Mouse (Mus musculus) T-helper 1 cell (primary cell): ENCODE measurements at regions not wholly inside any gene's neighbourhood (a gene's known extent, or its start where the extent isn't known, plus 50 kb on each side); places are given as distances from the start of the nearest gene placed in this dataset.

Experiments used
- in situ Hi-C: fragments of 300-600 bp; cut with MboI, MseI; formaldehyde crosslinking; loops from one replicate; pipeline ENCODE4 v1.15.1; 2025; ENCODE audit warnings: high pct_unique_total_duplicates

DNA sequence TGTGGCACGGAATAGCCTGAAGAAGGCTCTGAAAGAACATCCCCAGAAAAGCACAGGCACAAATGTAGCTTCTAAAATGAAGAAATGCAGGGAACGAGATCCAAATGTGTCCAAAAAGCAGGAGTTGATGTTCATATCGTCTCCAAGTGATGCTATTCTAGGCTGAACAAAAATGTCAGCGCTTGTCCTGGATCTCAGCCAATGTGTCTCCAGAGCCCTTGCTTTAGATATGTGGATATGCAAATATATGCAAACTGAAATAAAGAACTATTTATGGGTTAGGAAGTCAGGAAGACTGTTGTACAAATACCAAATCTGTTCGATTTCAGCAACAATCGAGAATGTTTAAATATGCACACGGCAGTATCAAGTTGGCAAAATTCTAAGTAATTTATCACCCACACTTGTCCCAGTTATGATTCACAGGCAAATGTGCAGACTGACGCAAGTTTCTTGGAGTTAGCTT lies 320.4 kb downstream of the Synb start:
- in situ Hi-C loops = no loop called here

DNA sequence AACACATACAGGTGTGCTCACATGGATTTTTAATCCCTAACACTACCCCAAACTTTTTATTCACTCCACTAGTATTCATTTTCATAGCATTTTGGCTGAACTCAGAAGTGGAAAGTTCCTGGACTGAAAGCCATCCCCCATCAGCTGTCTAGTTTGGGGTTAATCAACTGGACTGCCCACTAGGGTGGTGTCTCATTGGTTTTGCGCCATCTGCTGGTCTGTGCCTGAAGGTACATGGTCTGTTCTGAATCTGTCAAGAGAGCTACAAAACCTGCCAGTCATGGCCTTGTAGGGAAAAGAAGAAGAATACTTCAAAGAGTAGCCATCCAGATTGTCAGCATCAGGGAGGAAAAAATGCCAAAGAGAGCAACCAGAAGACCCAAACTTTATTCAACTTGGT lies 327.3 kb downstream of the Synb start:
- in situ Hi-C loops = loop anchor here (5.0 kb wide), 1 partner anchor 224 kb away; no protein-coding TSS in a partner anchor

DNA sequence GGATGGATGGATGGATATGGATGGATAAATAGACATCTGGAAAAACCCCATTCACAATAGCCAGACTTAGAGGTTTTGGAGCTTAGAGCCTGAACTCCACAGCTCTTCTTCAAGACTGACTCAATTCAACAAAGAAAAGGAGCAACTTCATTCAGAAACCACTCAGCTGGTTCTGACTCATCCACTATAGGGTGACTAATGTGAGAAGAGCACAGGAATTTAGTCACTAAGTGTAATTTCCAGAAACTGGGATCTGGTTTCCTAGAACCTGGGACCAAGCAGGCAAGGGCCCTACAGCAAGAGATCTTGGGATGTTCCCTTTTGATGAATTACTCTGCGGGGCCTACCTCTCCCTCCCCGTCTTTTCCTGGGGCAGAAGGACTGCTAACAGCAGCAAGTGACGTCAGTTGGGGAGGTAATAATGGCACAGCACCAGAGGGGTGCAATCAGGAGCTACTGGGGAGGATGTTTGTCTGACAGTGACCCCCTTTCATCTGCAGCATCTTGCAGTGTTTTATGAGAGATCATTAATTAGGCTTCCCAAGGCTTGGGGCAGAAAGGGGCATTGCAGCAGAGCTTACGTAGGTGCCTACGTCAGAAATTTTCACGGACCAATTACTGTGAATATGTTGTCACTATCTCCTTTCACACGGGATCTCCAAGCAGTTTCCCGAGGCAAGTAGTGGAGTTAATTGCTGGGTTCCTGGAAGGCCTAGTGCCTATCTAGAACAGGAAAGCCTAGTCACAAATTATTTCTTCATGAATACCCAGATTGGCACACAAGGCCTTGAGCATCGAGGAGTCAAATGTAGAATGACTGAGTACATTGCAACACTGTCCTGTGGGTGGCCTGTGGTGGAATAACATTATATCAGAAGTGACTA lies 339.3 kb downstream of the Synb start:
- in situ Hi-C loops = no loop called here

DNA sequence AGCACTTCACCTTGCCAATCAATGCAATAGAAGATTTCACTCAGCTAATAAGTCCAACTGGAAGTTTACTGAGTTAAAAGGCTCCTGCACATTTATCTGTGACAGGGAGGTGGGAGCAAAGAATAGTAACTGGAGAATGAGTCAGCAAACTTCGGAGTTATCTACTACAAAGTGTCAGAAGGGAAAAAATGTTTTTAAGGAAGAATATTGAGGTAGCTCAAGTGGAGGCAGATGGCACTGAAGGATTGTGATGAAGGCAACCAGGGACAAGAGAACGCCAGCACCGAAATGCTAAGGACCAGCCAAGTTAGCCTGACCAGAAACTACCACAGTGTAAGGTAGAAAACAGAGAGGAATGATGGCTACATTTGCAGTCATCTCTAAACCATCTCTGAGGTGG lies 348.2 kb downstream of the Synb start:
- in situ Hi-C loops = no loop called here

DNA sequence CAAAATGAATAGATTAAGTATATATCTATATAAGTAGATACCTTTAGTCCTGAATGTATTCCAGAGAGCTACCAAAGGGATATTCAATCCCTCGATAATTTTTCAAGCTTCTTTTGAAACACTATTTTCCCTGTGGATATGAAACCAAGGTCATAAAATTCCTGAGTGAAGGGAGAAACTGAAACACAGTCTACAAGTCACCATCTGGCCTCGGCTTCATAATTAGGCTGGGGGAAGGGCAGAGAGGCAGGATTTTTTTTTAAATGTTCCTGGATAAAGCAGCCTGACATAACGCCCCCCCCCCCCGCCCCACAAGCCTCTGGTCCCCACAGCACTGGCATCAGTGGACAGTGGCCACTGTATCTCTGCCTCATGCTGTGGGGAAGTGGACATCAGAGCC lies 348.7 kb downstream of the Synb start:
- in situ Hi-C loops = no loop called here

DNA sequence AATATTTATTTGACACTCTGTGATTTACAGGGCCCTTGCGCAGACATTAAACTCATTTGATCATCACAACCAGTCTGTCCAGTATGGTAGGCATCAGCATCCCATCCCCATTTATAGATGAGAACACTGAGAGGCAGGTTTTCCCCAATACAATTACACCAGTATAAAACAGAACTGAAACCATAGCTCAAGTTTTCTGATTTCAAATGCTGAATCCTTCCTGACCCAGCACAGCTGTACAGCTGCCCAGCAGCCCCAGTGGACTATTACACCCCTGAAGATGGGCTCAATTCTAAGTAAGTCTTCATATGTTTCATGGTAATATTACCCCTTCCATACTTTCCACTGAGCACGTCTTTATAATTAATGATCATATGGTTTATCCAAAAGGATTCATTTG lies 352.3 kb downstream of the Synb start:
- in situ Hi-C loops = no loop called here

DNA sequence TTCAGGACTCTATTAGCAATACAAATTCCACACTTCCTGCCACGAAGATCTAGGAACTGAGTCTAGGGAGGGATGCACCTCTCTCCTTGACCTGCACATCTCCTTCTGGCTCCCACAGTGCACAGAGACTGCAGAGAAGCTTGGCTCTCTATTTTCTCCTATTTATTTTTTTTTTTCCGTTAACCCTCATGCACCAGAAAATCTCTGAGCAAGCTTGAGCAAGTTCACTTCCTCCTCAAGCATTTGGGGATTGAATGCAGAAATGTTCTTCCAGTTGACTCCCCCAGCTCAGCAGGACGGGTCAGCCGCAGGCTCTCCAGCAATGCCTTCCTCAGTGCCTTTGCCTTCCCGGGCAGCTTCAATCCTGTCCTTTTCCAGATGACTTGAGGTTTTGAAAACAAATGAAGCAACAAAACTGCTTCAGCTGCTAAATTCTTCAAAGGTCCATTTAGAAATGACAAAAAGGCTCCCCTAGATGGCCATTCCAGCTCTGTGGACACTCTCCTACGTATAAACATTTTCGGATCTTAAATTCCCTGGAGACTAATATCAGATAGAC lies 352.9 kb downstream of the Synb start:
- in situ Hi-C loops = no loop called here

DNA sequence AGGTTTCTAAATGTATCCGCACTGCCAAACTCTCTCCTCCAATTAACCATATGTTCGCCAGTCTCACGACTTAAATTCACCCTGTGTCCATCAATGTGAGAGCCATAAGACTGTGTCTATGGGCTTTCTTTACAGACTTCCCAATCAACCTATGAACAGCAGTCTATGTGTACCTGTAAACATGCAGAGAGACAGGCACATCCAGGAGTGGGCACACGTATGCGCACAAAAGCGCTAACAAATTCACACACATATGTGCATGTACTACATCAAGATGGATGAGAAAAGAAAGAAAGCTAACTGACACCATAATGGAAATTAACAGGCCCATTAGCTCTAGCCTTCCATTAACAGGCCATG lies 358.8 kb downstream of the Synb start:
- in situ Hi-C loops = no loop called here

DNA sequence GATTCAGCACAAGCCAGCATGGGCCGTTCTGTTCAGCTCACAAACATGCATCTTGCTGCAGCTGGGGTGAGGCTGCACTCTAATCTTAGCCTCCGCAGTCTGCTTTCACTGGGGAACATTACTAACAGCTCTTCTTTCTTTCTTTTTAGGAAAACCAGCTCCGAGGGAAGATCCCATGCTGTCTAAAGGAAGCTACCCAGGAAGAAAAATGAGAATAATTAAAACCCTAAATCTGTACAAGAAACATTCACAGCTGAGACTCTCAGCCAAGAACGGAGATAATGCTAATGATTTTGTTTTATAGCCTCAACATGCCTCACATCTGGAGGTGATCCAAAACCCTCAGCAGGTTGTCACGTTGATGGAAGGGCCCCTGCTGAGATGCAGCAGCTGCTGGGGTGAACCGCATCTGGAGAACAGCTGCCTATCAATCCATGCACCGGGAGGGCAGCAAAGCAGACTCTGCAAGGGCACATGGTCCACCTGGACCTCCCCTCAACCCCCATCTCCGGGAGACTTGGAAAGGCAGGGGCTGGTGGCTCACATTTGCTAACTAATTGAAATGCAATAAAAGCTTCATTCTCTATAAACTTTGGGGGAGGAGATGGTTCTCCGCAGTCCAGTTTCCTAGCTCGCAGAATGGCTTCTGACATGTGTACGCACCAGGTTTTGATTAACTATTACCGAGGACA lies 359.3 kb downstream of the Synb start:
- in situ Hi-C loops = no loop called here

DNA sequence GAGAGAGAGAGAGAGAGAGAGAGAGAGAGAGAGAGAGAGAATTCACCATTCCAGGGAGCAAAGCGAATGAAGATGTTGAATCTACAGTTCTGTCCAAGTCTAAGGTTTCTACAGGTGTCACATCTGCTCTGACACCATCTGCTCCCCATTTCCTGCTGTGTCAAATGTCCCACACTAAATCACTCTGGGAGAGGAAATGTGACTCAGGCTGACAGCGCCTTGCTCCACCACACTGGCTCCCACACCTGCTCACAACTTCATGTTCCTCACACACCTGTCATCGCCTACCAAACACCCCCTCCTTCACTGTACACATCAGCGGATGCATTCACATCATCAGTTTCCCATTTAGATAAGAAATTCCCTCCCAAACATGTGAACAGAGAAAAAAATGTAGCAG lies 366.3 kb downstream of the Synb start:
- in situ Hi-C loops = no loop called here

DNA sequence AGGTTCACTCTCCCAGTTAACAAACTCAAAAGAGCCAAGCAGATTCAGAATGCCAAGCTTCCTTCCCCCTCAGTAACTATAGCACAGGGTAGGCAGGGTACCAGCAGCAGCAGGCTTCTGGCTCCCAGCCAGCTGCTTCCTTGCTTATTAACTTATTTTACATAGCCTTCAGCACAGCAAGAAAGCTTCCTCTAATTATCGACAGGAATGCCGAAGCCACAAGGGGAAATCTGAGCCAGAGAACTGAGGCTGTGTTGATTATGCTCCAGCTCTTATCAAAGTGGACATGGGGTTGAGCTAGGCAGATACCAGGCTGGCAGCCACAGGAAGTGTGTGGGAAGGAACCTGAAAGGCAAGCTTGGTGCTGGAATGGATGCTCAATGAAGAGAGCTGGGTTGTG lies 371.0 kb downstream of the Synb start:
- in situ Hi-C loops = no loop called here

DNA sequence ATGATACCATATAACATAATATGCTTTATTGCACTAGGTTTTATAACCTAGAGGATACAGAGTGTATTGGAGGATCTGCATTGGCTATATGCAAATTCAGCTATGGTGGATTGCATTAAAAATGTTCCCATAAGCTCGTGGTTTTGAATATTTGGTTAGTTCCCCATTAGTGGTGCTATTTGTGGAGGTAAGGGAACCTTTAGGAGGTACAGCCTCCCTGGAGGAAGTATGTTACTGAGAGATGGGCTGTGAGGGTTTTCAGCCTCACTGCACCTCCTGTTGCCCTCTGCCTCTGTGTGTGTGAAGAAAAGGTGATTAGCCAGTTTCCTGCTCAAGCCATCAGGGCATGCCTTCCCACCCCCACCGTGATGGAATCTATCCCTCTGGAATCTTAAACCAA lies 372.1 kb downstream of the Synb start:
- in situ Hi-C loops = no loop called here

DNA sequence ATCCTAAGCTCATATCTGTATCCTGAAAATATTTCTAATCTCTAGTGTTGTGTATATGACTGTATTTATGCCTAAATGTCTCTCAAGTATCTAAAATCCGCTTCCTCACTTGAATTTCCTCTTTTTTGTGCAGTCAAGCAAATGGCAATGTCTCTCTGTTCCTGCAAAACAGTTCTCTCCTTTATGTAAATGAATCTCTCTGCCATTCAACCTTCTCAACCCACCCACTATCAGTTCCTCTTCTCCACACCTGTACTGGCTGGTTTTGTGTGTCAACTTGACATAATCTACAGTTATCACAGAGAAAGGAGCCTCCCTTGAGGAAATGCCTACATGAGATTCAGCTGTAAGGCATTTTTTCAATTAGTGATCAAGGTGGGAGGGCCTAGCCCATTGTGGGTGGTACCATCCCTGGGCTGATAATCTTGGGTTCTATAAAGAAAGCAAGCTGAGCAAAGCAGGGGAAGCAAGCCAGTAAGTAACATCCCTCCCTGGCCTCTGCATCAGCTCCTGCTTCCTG lies 375.5 kb downstream of the Synb start:
- in situ Hi-C loops = no loop called here

DNA sequence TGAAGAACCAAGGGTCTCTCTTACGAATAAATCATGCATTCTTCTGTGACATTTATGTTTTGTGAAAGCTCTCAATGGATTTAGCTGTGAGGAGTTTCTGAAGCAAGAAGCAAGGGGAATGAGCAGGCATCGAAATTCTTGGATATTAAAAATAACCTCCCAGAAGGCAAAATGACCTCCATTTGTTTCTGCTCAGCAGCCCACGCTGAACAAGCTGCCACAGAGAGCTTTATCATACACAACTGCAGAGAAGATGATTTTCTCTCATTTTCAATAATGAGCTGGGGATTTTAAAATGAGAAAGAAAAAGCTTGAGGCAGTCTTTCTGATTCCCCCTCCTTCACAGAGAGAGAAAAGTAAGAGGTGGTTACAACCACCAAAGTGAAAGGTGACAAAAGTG lies 394.2 kb downstream of the Synb start:
- in situ Hi-C loops = no loop called here

DNA sequence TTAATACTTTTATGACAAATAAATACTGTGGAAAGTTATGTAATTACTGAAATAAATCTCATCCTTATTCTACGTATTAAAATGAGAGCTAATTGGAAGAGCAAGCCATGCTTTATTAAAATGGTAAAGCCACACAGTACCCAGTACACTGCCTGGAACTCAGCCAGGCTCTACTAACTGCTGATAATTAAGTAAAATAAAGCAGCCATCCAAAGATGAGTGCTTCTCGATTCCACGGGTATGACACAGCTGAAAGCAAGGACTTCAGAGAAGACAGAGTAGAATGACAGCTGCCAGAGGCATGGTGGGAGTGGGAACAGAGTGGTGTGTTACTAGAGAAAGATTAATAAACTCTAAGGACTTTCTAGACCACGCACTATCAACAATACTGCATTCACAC lies 416.9 kb downstream of the Synb start:
- in situ Hi-C loops = no loop called here

DNA sequence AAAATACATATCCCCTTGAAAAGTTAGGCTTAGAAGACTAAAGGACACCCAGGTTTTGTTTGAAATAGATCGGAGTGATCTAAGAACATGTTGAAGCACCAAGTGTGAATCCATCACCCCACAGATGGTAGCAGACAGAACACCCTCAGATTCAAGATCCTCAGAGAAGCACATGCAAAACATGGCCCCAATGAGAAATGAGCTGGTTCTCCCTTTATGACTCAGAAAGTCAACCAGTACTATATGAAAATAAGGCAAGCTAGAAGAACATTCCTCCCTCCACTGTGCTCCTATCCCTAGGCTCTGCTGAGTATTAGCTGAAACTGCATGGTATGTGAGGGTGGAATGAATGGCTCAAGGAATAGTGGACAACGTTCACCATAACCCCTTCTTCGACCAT lies 433.0 kb downstream of the Synb start:
- in situ Hi-C loops = no loop called here

DNA sequence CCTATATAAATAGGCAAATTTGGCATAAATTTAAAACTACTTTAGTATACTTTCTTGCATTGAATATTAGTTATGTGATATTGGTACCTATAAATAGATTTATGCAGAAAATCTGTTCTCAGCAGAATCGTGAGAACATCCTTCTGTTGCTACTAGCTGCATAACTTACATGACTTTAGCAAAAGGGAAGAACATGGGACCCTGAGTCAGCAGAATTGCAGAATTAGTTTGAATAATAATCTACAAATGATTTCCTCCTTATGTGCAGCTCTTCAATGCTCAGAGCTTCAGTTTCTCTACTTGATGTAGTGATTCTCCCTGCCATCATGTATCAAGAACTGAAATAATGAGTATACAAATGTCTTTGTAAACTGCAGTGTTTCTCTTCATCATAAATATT lies 436.2 kb downstream of the Synb start:
- in situ Hi-C loops = no loop called here

DNA sequence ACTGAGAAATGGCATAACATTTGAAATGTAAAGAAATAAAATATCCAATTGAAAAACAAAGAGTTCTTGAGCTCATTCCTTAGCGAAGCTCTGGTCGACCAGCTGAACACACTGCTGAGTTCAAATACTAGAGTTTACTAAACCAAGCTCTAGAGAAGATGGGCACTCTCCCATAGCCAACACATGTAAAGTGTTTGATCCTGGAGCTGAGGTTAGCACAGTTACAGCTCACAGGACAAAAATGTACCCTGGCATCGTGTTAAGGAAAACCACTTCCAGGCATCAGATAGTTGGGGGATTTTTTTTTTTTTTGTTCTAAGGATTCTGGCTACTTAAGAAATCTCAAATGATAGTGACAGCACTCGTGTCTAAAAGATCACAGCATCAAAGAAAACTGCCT lies 445.6 kb downstream of the Synb start:
- in situ Hi-C loops = no loop called here

DNA sequence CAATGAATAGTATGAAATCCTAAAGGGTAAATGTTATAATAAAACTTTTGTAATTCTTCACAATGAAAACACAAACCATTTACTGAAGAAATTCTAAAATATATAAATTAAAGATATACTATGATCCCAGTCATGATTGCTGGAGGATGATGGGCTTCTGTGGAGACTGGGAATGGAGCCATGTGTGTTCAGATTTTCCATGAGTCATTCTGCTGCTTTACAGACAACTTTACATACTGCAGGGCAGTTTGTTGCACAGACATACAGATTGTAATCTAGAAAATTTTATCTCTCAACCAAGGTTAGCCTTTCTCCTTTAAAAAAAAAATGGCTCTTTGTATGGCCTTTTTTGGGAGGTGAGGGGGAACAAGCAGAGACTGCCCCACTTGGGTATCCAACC lies 446.5 kb downstream of the Synb start:
- in situ Hi-C loops = no loop called here

DNA sequence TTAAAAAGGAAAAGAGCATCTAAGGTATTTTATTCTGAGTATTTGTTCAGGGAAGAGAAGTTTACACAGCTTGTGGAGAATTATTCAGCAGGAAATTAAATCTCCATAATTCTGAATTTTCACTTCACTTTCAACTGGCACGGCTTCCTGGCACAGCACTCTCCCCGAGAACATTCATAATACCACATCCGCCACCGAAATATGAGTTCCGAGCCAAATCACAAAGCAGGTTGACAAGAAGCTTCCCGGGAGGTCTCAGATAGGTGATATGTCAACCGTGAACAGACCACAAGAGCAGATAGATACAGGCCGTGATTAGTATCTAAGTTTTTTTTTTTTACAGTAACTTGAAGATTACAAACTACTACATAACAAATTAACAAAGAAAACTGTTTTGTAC lies 473.9 kb downstream of the Synb start:
- in situ Hi-C loops = loop anchor here (25.0 kb wide), 1 partner anchor 1033 kb away; no protein-coding TSS in a partner anchor

DNA sequence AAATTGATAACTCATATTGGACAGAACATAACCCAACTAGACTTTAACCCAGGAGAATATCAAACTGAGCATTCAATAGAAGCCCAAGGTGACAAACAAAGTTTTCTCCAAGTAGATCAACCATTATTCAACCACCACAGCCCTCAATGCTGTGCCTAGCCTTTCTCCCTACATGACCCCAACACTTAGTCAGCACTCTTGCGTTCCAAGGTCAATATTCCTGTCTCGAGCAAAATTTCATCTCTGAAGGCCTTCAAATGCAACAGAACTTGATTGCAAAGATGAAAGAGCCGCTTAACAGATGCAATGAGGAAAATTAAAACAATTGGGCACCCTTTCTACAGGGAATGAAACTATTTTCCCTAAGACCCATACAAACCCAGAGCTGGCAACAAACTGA lies 485.1 kb downstream of the Synb start:
- in situ Hi-C loops = loop anchor here (25.0 kb wide), 1 partner anchor 1022 kb away; no protein-coding TSS in a partner anchor

DNA sequence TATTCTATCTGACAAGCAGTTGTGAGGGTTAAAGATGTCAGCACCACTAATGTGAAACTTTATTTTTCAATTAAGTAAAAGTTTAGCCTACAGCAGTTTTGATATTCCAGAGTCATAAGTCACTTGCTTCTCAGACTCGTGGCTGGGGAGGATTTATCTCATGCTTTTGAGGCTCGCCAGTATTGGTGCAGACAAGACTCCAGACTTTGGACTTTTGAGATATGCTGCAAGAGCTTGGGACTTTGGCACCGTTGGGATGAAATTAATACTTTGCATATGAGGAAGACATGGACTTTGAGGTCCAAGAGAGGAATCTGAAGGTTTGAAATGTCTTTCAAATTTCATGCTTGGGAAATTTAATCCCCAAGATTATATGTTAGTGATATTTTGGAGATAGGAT lies 486.2 kb downstream of the Synb start:
- in situ Hi-C loops = loop anchor here (25.0 kb wide), 1 partner anchor 1021 kb away; no protein-coding TSS in a partner anchor
